In genomic region chr6:42373669-42374430, GRCm38 (mm10) we compare ENCODE assay signal across 10 mouse cellular contexts. TPM values are rescaled to one million over a fixed set of nuclear protein-coding genes. Genes with fewer than 3 reads are reported as not detected.
DNase-seq lines count a peak whose midpoint lies in the region; ATAC-seq lines count a peak whose summit lies in the region.
"Had no signal": no experiment of that assay in that cellular context is flagged by ENCODE, and none has a peak within 500 bp of the region (broad histone marks: within the 10 kb centered on the region; RNA-seq: fewer than 3 reads in every experiment).

No protein-coding gene starts in this region.

- DNase-seq in heart, adult 8-10 months (ENCODE audit: low spot score), result no peak
- DNase-seq in NIH3T3 (ENCODE audit: low read depth), result peak; percentile 77
- no peak for DNase-seq in midbrain, embryonic 11.5 days (ENCODE audit: low spot score, missing footprints)
- DNase-seq in thymus, adult 18-20 months, result no peak

- peaks cover 66% of the 10 kb centered on the region for H3K4me1 ChIP-seq in heart, embryonic 12.5 days (replicated peaks)
- peaks cover 15% of the 10 kb centered on the region for H3K4me1 ChIP-seq in hindbrain, embryonic 13.5 days (replicated peaks)
- peaks cover 13% of the 10 kb centered on the region for H3K4me1 ChIP-seq in midbrain, embryonic 11.5 days (ENCODE audit: control insufficient read depth, insufficient read depth, low read length)

- peak overlapping the region; percentile 58 for H3K4me3 ChIP-seq in heart, embryonic 12.5 days
- H3K4me3 ChIP-seq in hindbrain, embryonic 13.5 days, result peak overlapping the region; percentile 53
- peak overlapping the region; percentile 46 for H3K4me3 ChIP-seq in midbrain, embryonic 11.5 days (ENCODE audit: low read depth, low read length)

- H3K9me3 ChIP-seq in heart, embryonic 12.5 days (replicated peaks), result no peaks in the 10 kb centered on the region
- H3K9me3 ChIP-seq in hindbrain, embryonic 13.5 days, result no peaks in the 10 kb centered on the region
- H3K9me3 ChIP-seq in midbrain, embryonic 11.5 days (ENCODE audit: control insufficient read depth, low read length), result no peaks in the 10 kb centered on the region

- H3K4me2 ChIP-seq in heart, embryonic 12.5 days, result peak overlapping the region; percentile 97
- peak overlapping the region; percentile 91 for H3K4me2 ChIP-seq in hindbrain, embryonic 13.5 days
- H3K4me2 ChIP-seq in midbrain, embryonic 11.5 days, result peak overlapping the region; percentile 91

- no peaks in the 10 kb centered on the region for H3K27me3 ChIP-seq in heart, embryonic 12.5 days (replicated peaks)
- H3K27me3 ChIP-seq in hindbrain, embryonic 13.5 days, result peaks cover 16% of the 10 kb centered on the region
- peaks cover 13% of the 10 kb centered on the region for H3K27me3 ChIP-seq in midbrain, embryonic 11.5 days (ENCODE audit: control insufficient read depth, insufficient read depth, low read length)

- no peak for ATAC-seq in heart, embryonic 12.5 days (ENCODE audit: insufficient number of reproducible peaks, low FRiP score)
- no peak for ATAC-seq in hindbrain, embryonic 13.5 days (ENCODE audit: low FRiP score)
- no peak; the same call in 1 of the 2 replicates for ATAC-seq in midbrain, embryonic 11.5 days (ENCODE audit: low FRiP score)
- ATAC-seq in erythroblast, adult 5-6 weeks (replicated peaks; ENCODE audit: low FRiP score, poor library complexity, severe bottlenecking), result no peak
- ATAC-seq in inflammation-experienced regulatory T-cells, adult 6 months, result no peak

- 0 out of 2 replicates have a peak overlapping the region, but pooled peaks have one; percentile 8 for H3K27ac ChIP-seq in heart, embryonic 12.5 days (ENCODE audit: poor library complexity, severe bottlenecking)
- no peak overlapping the region for H3K27ac ChIP-seq in hindbrain, embryonic 13.5 days
- H3K27ac ChIP-seq in midbrain, embryonic 11.5 days (ENCODE audit: low read depth, low read length), result no peak overlapping the region

- H3K9ac ChIP-seq in heart, embryonic 12.5 days, result peak overlapping the region; percentile 79; the same call in 1 of the 2 replicates
- H3K9ac ChIP-seq in hindbrain, embryonic 13.5 days, result 0 out of 2 replicates have a peak overlapping the region, but pooled peaks have one; percentile 35
- H3K9ac ChIP-seq in midbrain, embryonic 11.5 days (ENCODE audit: low read length), result no peak overlapping the region

- 43% methylated on average over 7 of the region's 7 CpGs for WGBS in heart, embryonic 12.5 days
- 41% methylated on average over 7 of the region's 7 CpGs for WGBS in hindbrain, embryonic 13.5 days
- whole genome bisulfite sequencing in midbrain, embryonic 11.5 days, result 39% methylated on average over 7 of the region's 7 CpGs

- no peaks in the 10 kb centered on the region for H3K36me3 ChIP-seq in heart, embryonic 12.5 days
- no peaks in the 10 kb centered on the region for H3K36me3 ChIP-seq in hindbrain, embryonic 13.5 days
- H3K36me3 ChIP-seq in midbrain, embryonic 11.5 days (ENCODE audit: control insufficient read depth, insufficient read depth, low read length), result no peaks in the 10 kb centered on the region

RNA-seq across cellular contexts. Expression of gene Epha1, which starts 0.8 kb away (rescaled TPM):
- polyA plus RNA-seq in heart, embryonic 12.5 days (2016; fragmentation: Nextera tagmentation; extraction: Ambion mirVana), result 4.7 and 5.5 TPM in 2 replicates
- total RNA-seq in heart, adult 8-10 months (2022), result under 1 TPM; 0.19 to 0.37 (median 0.27) TPM
- polyA plus RNA-seq in hindbrain, embryonic 13.5 days (2015; fragmentation: Nextera tagmentation; extraction: Ambion mirVana), result 0.31 and 0.68 TPM in 2 replicates
- 0.30 and 0.66 TPM in 2 replicates for polyA plus RNA-seq in midbrain, embryonic 11.5 days (2014; fragmentation: Nextera tagmentation; extraction: Ambion mirVana)
- not detected in 2 replicates for total RNA-seq in erythroblast, adult 5-6 weeks (2015; ENCODE audit: low replicate concordance)
- total RNA-seq in erythroblast, adult 5-6 weeks (2017; ENCODE audit: low replicate concordance), result not detected in 2 replicates
- under 1 TPM; 0.19 to 0.69 (median 0.67) TPM for polyA plus RNA-seq in inflammation-experienced regulatory T-cells, adult 6 months (2017; shearing (Covaris generic))

RNA-seq across cellular contexts. Expression of gene Zyx, which starts 24.4 kb away (rescaled TPM):
- 213 and 219 TPM in 2 replicates for polyA plus RNA-seq in heart, embryonic 12.5 days (2016; fragmentation: Nextera tagmentation; extraction: Ambion mirVana)
- 10 to 100 TPM; 39.3 to 47.4 (median 44.6) TPM for total RNA-seq in heart, adult 8-10 months (2022)
- 47.5 and 50.1 TPM in 2 replicates for polyA plus RNA-seq in hindbrain, embryonic 13.5 days (2015; fragmentation: Nextera tagmentation; extraction: Ambion mirVana)
- 53.2 and 60.2 TPM in 2 replicates for polyA plus RNA-seq in midbrain, embryonic 11.5 days (2014; fragmentation: Nextera tagmentation; extraction: Ambion mirVana)
- total RNA-seq in erythroblast, adult 5-6 weeks (2015; ENCODE audit: low replicate concordance), result 74.0 and 87.0 TPM in 2 replicates
- 7.7 and 14.1 TPM in 2 replicates for total RNA-seq in erythroblast, adult 5-6 weeks (2017; ENCODE audit: low replicate concordance)
- polyA plus RNA-seq in inflammation-experienced regulatory T-cells, adult 6 months (2017; shearing (Covaris generic)), result 100 to 1,000 TPM in 1 of 3 experiments, 10 to 100 TPM in 2; 39.3 to 108 (median 40.8) TPM

RNA-seq across cellular contexts. Expression of gene Tas2r143, which starts 26.2 kb away (rescaled TPM):
- polyA plus RNA-seq in heart, embryonic 12.5 days (2016; fragmentation: Nextera tagmentation; extraction: Ambion mirVana), result not detected in 2 replicates
- total RNA-seq in heart, adult 8-10 months (2022), result not detected
- polyA plus RNA-seq in hindbrain, embryonic 13.5 days (2015; fragmentation: Nextera tagmentation; extraction: Ambion mirVana), result not detected in 2 replicates
- polyA plus RNA-seq in midbrain, embryonic 11.5 days (2014; fragmentation: Nextera tagmentation; extraction: Ambion mirVana), result not detected in 2 replicates
- not detected in 2 replicates for total RNA-seq in erythroblast, adult 5-6 weeks (2015; ENCODE audit: low replicate concordance)
- not detected in 2 replicates for total RNA-seq in erythroblast, adult 5-6 weeks (2017; ENCODE audit: low replicate concordance)
- polyA plus RNA-seq in inflammation-experienced regulatory T-cells, adult 6 months (2017; shearing (Covaris generic)), result not detected
- polyA plus RNA-seq: CD4-positive, CD25-positive, alpha-beta regulatory T cell, adult 4 months had no signal

RNA-seq across cellular contexts. Expression of gene Tas2r135, which starts 31.4 kb away (rescaled TPM):
- not detected in 2 replicates for polyA plus RNA-seq in heart, embryonic 12.5 days (2016; fragmentation: Nextera tagmentation; extraction: Ambion mirVana)
- under 1 TPM in 1 of 4 experiments, not detected in 3; 0.25 TPM for total RNA-seq in heart, adult 8-10 months (2022)
- not detected in 2 replicates for polyA plus RNA-seq in hindbrain, embryonic 13.5 days (2015; fragmentation: Nextera tagmentation; extraction: Ambion mirVana)
- not detected in 2 replicates for polyA plus RNA-seq in midbrain, embryonic 11.5 days (2014; fragmentation: Nextera tagmentation; extraction: Ambion mirVana)
- total RNA-seq in erythroblast, adult 5-6 weeks (2015; ENCODE audit: low replicate concordance), result not detected in 2 replicates
- not detected in 2 replicates for total RNA-seq in erythroblast, adult 5-6 weeks (2017; ENCODE audit: low replicate concordance)
- not detected for polyA plus RNA-seq in inflammation-experienced regulatory T-cells, adult 6 months (2017; shearing (Covaris generic))
- polyA plus RNA-seq: CD4-positive, CD25-positive, alpha-beta regulatory T cell, adult 4 months; large intestine, adult 2 months had no signal

RNA-seq across cellular contexts. Expression of gene Fam131b, which starts 49.4 kb away (rescaled TPM):
- polyA plus RNA-seq in heart, embryonic 12.5 days (2016; fragmentation: Nextera tagmentation; extraction: Ambion mirVana), result 0.37 and 0.52 TPM in 2 replicates
- under 1 TPM; 0.44 to 0.82 (median 0.51) TPM for total RNA-seq in heart, adult 8-10 months (2022)
- polyA plus RNA-seq in hindbrain, embryonic 13.5 days (2015; fragmentation: Nextera tagmentation; extraction: Ambion mirVana), result 5.8 and 6.7 TPM in 2 replicates
- 3.0 TPM in 2 replicates for polyA plus RNA-seq in midbrain, embryonic 11.5 days (2014; fragmentation: Nextera tagmentation; extraction: Ambion mirVana)
- not detected in 2 replicates for total RNA-seq in erythroblast, adult 5-6 weeks (2015; ENCODE audit: low replicate concordance)
- not detected in 2 replicates for total RNA-seq in erythroblast, adult 5-6 weeks (2017; ENCODE audit: low replicate concordance)
- not detected for polyA plus RNA-seq in inflammation-experienced regulatory T-cells, adult 6 months (2017; shearing (Covaris generic))
- polyA plus RNA-seq: CD4-positive, CD25-positive, alpha-beta regulatory T cell, adult 4 months had no signal
